Mouse (Mus musculus): ENCODE measurements at regions not wholly inside any gene's neighbourhood (a gene's known extent, or its start where the extent isn't known, plus 50 kb on each side); places are given as distances from the start of the nearest gene placed in this dataset.
A peak's percentile ranks its signal among the peaks of the same experiment; 100 is the strongest.

DNA sequence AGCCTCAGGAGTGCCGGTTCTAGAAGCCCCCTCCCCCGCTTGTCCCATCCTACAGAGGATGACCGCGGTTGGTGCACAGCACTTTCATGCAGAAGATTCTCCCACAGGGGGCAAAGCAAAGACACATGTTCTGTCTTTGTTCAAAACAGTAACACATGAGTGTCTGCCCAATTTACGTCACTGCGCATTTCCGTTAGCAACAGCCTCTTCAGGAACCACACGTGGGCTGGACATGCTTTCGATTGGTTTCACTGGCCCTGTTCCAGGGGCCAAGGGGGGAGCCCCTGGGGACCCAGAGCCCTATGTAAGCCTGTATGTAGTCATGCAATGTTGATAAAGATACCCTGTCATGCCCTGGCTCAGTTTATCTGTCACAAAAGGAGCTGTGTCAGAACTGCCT, 116.2 kb upstream of the Twist2 start:
- no peak for DNase-seq

DNA sequence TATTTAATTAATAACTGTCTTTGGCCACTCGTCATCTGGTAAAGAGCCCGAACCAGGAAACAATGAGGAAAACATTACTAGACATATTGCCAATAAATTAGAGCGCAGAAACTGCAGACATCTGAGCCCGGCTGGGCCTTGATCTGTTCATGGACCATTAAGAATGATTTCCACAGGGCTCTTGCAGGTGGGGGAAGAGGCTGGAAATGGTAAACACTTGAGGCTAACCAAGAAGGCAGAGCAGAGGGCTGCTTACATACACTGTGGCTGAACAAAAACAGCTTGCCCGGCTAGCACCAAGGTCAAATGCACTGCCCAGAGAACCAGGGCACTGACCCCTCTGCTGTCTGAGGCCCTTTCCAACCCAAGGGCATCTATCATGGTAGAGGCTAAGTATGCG, 115.5 kb upstream of the Twist2 start:
- DNase-seq: no peak

DNA sequence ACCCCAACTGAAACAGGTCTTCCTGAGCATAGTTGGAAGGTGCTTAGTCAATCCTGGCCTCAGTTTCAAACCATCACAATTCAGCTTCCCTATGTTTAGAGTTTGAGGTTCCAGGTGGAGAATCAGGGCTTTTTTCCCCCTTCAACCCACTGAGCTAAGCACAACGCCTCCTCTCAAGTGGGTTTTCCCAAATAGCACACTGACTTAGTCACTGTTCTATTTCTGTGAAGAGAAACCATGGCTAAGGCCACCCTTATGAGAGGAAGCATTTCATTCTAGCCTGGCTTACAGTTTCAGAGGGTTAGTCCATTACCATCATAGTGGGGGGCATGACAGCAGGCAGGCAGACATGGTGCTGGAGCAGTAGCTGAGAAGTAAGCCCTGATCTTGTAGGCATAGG, 109.7 kb upstream of the Twist2 start:
- DNase-seq: no peak

DNA sequence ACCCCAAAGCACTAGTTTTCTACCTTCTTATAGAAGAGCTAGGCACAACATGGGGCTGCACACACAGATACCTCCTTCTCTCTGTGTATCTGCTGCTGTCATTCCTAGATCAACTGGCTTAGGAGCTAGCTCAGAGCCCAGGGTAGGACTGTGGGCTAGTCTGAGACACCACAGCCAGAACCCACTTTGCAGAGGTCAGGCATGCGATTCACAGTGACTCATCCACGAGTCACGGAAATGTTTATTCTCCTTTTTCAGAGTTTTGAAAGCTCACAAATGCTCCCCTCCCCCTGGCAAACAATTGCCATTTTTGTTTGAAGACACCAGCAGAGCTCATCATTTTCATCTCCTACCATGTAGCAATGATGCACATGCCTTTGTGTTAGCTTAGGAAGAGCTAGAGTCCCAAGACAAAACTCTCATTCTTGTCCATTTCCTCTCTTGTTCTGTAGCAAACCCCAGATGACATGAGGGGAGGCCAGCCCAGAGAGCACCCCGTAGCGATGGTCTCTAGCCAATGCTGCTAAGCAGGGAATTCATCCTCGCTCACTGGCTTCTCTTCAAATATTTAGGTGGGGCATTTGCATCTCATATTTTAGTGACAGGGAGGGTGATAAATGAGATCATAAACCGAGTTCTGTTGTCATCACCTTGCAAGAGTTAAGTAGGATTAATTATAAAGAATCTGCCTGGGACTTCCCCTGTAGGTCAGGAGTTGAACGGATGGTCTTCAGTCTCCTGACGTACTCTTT, 108.4 kb upstream of the Twist2 start:
- no peak for DNase-seq

DNA sequence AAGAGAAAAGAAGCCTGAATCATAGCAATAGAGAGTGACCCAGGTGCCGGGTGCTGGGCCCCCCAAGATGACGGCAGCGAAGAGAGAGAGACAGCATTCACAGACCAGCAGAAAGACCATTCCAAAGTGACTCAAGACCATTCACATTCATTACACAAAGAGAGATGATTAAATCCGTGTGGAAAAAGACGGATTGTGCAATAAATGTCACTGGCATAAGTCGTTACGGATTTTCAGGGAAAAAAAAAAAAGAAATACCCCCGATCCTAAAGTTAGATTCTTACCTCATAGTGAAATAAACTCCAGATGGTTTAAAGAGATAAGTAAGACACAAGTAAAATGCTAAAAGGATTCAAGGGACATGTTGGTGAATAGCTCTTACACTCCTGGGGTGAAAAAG, 104.2 kb upstream of the Twist2 start:
- no peak for DNase-seq

DNA sequence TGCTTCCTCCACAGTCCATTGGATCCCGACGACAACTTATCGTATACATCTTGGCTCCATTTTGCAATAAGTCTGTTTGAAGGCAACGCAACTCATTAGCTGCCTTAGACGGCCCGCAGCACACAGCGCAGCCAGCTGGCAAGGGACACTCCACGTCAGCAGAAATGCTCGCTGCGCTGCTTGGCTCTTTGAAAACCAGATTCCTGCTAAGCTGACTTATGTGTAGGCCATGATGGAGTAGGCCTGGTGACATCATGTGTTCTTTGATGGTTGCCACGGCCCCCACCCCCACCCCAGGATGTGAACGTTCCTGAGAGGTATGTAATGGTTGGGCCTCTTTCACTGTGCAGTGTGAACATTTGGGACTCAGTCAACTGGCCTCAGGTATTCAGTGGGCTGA, 99.8 kb upstream of the Twist2 start:
- DNase-seq: no peak

DNA sequence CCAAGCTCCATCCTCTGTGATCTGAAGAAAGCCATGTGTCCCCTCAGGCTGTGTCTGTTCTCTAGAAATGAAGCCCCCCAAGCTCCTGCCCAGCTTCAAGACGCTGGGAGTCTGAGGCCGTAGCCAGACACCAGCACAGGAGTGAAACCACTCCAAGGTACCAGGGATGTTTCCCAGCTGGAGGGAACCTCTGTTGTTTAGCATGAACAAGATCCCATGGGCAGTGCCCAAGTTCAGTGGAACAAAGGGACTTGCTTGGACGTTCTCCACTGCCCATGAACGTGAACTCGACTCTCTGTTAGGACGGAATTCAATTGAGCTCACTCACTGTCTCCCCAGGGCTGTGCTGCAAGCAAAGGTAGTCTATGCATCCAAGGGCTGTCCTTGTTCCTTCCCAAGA, 99.2 kb upstream of the Twist2 start:
- no peak for DNase-seq

DNA sequence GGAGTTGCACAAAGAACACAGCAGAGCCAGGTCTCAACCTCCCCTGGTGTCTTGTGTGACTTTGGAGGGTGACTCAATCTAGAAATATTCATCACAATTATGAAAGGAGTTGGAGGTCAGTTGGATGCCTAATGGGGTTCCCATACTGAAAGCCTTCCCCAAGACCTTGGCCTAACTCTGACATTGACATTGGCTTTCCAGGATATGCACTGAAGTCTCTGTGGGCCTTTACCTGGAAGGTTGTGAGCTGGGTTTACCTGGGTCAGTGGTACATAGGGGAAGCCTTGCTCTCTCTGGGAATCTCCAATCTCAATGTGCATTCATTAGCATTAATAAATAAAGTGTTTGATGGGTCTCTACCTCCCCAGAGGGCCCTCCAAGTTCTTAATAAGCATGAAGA, 98.5 kb upstream of the Twist2 start:
- no peak for DNase-seq

DNA sequence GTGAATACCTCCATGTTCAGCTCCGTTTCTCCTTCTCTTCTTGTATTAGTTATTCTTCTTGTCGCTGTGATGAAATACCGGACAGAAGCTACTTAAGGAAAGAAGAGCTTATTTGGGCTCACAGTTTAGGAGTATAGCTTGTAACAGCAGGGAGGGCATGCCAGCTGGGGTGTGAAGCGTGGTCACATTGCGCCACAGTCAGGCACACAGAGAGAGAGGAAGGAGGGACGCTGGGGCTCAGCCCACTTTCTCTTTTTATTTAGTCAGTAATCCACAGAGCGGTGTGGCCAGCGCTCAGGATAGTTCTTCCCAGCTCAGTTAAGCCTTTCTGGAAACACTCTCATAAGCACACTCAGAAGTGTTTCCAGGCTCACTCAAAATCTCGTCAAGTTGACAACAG, 95.8 kb upstream of the Twist2 start:
- no peak for DNase-seq

DNA sequence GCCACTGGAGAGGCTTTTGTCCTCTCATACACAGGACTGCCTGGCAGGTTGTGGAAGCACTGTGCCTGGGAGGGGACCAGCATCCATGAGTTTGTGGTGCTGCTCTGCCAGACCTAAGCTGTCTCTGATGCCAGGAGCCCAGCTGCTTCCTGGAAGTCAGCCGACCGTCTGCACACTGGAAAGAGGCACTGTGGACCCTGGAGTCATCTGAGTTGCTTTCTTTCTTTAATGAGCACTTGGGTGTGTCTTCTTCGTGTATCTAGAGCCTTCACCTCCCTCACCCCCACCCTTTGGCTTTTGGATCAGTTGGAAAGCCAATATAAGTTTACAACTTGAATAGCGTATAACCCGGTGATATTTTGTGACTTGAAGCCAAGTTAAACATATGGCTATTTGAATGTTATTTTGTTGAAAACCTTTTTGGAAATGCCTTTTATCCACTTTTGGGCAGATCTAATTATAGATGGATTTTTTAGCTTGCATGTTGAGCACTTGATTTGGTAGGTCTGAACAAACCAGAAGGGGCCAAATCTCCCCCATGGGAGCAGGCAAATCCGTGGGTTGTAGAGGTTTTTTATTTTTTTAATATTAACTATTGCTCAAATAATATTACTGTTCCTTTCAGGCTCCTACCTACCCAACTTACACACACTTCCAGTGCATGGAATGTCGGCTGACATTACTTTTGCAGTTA, 92.6 kb upstream of the Twist2 start:
- peak; percentile 62 for DNase-seq

DNA sequence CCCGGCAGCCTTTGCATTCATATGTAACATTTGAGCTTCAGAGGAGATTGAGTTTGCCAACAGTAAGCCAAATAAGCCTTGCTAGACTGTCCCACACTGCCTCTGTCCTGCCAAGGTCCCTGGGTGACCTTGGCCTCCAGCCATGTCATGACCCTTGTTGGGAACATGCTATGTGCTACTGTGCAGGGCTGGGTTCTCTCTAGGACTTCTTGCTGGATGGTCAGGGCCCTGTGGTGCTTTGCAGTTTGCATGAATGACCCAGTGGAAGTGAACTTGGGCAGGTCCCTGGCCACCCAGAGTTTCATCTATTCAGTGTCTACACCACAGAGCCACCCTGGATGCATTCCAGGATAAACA, 92.0 kb upstream of the Twist2 start:
- DNase-seq: no peak

DNA sequence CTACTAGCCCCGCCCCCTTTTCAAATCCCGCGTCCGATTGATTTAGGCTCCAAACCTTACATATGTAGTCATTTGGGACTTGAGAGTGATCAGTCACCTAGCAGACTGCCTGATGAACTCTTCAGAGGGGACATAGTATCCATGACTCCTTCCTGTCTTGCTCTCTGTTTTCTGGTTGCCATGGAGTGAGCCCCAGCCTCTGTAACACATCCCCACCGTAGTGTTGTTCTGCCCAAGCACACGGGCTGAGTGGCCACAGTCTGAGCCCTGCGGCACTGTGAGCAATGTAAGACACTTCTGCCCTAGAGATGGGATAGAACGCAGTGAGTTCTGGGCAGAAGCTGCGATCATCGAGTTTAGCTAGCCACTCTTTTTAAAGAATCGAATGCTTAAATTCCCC, 88.1 kb upstream of the Twist2 start:
- no peak for DNase-seq

DNA sequence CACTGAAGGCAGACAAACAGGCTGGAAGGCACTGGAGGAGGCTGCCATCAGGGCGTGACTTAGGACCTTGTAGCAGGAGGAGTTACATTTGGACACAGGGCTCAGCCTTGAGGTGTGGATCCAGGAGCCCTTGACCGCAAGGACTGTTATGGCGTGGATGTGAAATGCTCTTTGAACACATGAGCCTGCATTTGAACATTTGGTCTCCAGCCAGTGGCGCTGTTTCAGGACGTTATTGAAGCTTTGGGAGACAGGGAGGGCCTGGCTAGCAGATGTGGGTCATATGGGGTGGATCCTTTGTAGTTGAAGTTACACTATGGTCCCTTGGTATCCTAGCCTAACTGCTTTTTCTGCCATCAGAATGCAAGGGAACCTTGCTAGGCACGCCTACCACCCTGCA, 87.0 kb upstream of the Twist2 start:
- no peak for DNase-seq

DNA sequence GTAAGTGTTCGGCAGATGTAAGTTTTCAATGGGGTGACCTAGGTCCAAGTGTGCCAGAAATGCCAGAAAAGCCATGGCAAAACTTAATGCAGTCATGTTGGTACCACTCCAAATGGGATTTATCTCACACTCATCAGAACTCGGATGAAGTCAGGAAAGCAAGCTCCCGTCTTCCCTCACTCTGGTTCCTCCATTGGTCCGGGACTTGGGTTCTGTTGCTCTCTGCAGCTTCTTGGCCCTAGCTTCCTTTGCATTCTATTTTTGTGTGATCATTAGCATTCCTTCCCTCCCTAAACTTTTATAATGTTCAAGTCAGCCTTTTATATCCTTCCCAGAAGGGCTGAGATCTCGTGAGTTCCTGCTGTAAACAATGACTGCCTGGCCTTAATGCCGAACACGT, 85.9 kb upstream of the Twist2 start:
- no peak for DNase-seq

DNA sequence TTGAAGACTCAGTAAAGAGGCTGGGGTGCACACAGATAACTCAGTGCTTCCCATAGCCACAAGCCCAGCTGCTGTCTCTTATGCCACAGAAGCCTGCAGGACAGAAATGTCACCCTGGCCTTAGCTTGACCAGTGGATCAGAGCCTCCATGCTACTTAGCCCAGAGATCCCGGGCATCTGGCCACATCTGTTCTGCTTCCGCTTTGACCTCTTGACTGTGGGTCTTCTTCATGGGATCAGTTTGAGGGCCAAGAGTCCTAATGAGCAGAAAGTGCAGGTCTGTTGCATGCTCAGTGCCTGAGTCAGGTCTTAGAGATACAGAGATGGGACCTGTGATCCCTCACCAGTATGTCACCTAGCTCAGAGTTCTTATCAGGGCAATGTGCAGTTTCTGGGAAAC, 85.5 kb upstream of the Twist2 start:
- DNase-seq: no peak

DNA sequence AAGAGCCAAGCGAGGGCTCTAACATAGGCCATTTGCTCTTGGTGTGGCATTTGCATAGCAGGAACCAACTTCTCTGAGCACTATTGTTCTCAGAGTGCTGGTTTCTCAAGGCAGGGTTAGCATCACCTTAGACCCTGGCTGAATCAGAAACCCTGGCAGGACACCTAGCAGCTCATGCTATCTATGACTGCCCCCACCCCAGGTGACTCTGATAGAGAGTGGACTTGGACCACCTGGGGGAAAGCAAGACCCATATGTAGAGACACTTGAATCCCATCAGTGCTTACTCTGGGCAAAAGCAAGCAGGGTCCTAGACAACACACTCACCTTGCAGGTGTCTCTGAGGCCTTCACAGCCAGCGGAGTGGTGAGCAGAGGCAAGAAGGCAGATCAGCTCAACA, 84.4 kb upstream of the Twist2 start:
- DNase-seq: no peak

DNA sequence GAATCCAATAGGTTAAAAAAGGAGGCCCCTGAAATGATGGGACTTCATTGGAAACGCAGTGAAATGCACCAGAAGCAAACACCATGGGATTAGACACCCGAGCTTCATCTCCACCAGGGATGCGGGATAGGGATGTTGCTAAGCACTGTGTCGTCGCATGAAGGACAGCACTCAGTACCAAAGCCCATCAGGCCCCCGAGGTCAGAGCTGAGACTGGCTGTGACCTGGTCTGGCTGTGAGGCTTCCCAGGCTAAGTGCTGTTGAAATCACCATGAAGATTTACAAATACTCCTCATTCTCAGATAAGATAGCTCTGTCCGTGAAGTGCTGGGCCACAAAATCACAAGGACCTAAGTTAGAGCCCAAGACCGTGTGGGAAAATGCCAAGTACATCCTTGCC, 83.3 kb upstream of the Twist2 start:
- DNase-seq: no peak

DNA sequence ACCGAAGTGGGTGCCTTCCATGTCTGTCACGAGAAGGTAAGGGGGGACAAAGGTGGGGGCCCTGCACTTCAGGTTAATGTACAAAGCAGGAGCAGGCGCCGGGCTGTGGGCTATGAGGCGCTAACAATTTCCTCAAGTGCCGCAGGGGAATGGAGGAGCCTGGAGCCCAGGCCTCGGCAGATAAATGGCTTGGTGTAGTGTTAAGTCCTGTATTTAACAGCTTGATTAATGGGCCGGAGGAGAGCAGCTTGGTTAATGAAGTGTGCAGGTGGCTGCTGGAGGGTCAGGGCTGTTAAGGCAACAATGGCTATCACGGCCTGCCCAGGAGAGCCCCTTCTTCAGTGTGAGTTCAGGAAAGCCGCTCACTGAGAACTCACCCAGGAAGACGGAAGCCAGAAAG, 72.0 kb upstream of the Twist2 start:
- DNase-seq: no peak

DNA sequence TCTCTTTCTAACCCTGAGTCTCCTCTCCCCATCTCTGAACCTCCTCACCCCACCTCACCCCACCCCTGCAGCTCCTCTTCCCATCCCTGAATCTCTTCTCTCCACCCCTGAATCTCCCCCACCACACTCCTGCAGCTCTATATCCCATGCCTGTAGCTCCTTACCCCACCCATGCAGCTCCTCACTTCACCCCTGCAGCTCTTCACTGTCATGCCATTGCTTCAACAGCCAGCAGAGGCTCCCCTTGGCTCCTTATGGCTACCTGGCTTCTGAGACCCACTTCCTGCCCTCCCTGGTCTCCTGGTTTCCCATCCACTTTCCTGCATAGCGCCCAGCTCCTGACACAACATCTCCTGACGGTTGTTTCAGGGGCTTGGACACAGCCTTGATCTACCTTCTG, 71.0 kb upstream of the Twist2 start:
- DNase-seq: no peak

DNA sequence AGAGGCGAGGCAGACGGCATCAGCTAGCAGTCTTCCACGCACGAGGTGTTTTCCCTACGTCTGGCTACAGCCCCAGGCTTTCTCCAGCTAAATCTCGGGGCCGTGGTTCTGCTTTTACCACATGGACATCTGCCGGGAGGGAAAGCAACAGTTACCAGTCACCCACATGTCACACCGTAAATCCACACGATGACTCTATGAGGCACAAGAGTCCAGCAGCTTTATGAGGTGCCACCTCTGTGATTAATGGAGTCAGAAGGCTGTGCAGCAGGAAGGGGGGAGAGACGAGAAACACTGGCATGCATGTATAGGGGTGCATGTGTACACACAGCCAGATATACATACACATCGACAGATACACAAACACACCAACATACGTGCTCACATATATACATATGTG, 69.6 kb upstream of the Twist2 start:
- no peak for DNase-seq

DNA sequence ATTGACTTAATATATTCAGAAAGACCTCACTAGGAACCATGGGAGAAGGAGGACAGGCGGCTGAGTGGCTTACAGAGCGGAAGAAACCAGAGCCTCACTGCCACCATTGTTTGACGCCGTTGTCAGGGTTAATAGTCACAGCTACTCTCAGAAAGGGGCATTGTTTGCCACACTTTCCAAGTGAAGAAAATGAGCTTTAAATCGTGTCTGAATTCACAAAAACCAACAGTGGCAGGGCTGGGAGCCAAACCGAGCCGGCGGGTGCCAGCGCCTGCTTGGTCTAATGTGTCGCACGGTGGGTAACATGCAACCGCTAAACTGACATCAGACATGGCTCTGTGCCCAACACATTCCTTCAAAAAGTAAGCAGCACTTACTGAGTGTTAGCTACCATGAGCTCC, 68.8 kb upstream of the Twist2 start:
- DNase-seq: no peak

DNA sequence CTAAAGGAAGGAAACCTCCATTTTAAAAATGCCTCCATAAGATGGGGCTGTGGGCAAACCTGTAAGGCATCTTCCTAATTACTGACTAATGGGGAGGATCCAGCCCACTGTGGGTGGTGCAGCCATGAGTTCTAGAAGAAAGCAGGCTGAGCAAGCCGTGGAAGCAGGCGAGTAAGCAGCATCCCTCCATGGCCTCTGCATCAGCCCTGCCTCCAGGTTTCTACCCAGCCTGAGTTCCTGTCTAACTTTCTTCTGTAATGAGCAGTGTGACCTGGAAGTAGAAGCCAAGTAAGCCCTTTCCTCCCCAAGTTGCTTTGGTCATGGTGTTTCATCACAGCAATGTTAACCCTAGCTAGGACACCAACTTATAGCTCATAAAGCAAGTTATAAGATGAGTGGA, 66.5 kb upstream of the Twist2 start:
- no peak for DNase-seq

DNA sequence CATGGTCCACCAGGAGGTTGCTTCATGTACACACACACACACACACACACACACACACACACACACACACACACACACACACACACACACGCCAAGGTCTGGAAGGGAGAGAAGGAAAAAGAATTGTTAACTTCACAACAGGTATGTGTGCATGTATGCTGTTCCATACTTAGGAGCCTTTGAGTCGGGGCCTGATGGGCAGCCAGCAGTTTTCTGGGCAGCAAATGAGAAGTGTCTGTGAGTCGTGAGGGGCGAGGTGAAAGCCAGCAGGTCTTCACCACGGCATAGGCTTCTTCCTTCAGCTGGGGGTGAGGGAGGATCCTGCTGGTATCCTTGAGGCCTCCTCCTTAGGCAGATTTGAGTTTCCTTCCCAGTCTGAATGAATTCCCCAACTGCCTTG, 65.8 kb upstream of the Twist2 start:
- DNase-seq: no peak

DNA sequence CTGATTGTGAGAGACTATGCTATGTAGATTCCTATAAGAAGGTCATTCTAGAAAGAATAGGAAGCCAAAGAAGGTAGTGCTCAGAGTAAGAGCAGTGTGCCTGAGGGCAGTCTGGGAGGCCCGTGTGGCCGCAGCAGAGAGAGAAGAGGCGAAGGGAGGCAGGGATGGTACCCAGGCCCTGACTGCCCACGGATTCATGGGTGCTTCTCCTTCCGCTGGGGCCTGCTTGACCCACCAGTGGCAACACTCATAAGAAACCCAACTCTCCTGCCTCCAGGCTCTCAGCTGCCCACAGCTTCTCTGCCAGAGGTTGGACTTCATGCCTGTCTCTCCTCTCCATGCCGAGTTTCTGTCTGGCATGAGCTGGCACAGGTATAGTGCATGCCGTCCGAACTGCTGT, 60.6 kb upstream of the Twist2 start:
- DNase-seq: no peak

DNA sequence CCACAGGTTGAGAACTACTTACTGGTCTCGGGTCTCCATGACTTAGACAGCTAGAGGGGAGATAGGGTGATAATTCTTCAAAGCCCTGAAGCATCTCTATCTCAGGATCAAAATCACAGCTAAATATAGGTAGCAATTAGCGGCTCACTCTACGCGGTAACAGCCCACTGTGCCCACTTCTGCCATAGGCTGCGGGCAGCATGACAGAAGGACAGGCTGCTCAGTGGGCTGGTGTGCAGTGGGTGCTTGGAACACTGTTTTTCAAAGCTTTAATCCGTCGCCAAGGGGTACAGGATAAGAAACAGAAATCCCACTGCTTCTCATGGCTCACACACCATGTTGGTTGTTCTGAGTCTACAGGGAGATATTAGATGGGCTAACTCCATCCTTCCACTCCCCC, 59.2 kb upstream of the Twist2 start:
- no peak for DNase-seq
